Mouse (Mus musculus) cerebellum, adult 9-11 months (tissue): ENCODE data around the gene Gm9833.

ENCODE experiments used
- DNase-seq: peaks from one replicate; pipeline ENCODE4 v3.0.0; 2022

The Gm9833 gene

GRCm38 (mm10) chr3:10123615-10124014, 35.7 kb downstream of the Gm9833 start:
- DNase-seq, result no peak

- DNase-seq, result no peak
These were observed 36.2 kb downstream of the Gm9833 start for GRCm38 (mm10) chr3:10124071-10124470.

- no peak for DNase-seq
These were observed 37.4 kb downstream of the Gm9833 start for GRCm38 (mm10) chr3:10125301-10125700.

- no peak for DNase-seq
These were observed 38.1 kb downstream of the Gm9833 start for GRCm38 (mm10) chr3:10126036-10126435.

GRCm38 (mm10) chr3:10126502-10126901, 38.6 kb downstream of the Gm9833 start:
- DNase-seq, result no peak

GRCm38 (mm10) chr3:10126952-10127351, 39.0 kb downstream of the Gm9833 start:
- DNase-seq, result peak; percentile 39

GRCm38 (mm10) chr3:10127505-10127904, 39.6 kb downstream of the Gm9833 start:
- no peak for DNase-seq
